Mouse (Mus musculus) frontal cortex, adult (tissue): ENCODE results near the gene Ncoa7.
A peak's percentile ranks its signal among the peaks of the same experiment; 100 is the strongest.
"Not testable (repeated sequence)": the region's sequence is repeated elsewhere in the genome, so short reads cannot be mapped to it uniquely, and the experiment has no call there.

Experiments
- ATAC-seq: cut with Nextera tagmentation; 2 replicates; pipeline ENCODE4 v1.9.2; 2017; ENCODE audit warnings: mild to moderate bottlenecking, moderate library complexity, mixed read lengths; ENCODE audit not compliant: low TSS enrichment

Ncoa7 gene

DNA sequence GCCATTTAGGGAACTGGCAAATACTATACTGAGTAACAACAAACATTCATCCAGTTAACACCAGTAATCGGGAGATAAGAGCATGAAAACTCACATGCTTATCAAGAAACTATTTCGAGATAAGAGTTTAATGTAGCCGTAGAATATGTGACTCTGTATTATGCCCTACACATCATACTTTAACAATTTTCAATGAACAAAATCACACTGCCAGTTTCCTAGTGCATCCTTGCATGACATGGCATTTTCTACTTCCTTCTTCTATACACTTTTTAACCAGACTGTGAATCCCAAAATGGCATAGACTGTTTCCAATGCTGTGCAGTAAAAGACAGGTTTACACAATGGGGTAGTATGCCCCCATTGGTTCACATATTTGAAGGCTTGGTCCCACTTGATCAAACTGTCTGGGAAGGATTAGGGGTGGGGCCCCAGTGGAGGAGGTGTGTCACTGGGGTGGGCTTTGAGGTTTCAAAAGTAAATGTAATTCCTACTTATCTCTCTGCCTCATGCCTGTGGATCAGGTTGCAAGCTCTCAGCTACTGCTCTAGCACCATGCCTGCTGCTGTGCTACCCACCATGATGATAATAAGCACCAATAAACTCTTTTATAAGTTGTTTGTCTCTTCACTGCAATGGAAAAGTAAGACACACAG is 15.3 kb downstream of the Ncoa7 start:
- no peak for ATAC-seq

DNA sequence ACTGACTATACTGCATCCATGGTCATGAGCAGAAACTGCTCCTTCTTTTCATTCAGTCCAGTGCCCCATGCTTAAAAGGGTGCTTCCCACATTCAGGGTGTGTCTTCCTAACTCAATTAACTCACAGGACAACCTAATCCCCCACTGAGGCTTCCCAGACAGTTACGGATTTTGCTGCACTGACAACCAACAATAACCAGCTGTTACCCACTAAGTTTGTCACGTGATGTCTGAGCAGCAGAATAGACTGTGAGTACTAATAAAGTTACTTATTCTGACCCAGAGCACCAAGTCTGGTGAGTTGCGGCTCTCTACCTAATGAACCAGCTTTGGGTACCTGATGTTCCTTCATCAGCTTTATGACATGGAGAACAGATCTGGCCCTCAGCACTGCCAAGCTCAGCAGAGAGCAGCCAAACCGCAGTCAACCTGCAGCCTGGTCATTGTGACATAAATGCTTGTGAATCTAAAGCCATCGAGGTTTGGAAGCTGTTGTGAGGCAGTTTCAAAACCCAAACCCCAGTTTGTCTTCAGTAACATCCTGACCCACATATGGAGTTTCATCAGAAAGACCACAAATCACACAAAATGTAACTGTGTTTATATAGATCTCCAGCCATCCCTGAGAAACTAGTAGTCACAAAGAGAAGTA is 16.9 kb downstream of the Ncoa7 start:
- ATAC-seq = no peak

DNA sequence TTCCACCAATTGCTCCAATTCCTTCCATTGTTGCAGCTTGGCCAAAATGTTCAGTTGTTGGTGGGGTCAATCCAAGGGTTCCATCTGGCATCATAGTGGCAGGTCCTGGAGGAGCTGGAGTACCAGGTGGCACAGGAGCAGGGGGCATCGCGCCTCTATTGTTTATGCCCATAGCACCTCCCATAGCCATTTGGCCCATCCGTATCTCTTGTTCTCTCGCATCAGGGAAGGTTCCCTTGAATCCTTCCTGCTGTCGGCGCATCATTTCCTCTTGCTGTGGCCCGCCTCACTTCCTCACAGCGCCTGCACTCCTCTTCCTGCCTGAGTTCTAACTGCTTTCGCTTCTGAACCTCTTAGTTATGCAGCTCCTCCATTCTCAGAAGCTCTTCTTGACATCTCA is 22.2 kb downstream of the Ncoa7 start:
- not testable (repeated sequence) for ATAC-seq

DNA sequence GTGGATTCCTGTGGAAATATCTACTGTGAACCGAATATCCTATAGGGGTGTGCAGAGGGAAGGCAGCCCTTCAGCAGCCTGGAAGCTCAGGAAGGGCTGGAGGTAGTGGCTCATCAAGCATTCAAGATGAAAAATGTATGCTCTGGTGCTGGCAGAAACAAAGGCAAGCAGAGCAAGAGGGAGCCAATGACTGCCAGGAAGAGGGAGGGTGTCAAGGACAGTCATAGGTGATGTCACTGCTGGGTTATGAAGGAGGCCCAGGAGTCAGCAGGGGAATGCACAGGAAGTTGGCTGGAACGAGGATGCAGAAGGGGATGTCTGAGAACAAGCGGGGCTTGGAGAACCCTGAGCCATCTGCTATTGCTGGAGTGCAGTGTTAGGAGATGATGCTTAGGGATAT is 24.9 kb downstream of the Ncoa7 start:
- ATAC-seq = peak; percentile 72

DNA sequence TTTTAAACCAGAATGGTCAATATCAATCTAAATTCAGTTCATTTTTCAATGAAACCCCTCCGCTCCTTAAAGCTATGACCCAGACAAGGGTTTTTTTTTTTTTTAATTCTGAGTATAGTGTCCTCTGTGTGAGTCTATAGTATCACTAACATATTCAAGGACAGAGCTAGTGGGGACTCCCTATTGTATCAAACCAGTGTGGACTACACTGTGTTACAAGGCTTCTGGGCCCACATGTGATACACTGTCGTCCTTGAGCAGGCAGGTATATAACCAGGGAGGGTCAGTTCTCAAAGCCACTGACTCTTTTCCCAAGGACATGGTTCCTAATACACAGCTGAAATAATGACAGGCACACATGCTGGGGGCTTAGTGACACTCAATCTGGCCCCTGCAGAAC is 27.1 kb downstream of the Ncoa7 start:
- no peak for ATAC-seq

DNA sequence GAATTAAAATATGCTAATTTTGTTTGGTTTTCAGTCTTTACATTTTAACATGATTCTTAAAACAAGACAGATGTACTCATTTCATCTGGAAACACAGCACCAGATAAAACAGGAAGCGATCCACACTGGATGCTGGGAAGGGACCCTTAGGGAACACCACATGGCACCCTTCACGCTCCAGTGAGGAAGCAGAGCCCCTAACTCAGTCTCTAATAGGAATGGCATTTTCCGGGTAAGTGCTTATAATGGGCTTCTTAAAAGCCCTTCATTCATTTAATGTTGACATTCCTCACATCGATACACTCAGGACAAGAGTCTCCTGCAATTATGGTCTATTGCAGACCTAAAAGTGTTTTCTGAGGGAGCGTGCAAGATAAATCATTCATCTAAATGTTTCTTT is 27.6 kb downstream of the Ncoa7 start:
- ATAC-seq = no peak

DNA sequence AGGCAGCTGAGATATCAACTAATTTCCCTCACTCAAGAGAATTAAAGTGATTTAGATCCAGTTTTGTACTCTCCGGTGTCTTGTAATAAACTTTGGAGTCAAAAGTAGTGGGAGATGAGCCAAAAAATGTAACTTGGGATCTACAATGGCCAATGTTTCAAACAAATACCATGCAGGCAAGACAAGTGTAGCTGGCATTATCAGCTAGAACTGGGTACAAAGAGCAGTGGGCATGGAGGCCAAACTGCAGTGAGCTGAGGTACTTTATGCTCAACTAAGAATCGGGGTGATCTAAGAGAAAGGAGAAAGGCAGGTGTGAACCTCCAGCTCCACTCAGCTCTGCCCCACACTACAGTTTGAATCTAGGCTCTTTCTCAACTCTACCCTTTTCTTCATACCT is 28.7 kb downstream of the Ncoa7 start:
- no peak for ATAC-seq

DNA sequence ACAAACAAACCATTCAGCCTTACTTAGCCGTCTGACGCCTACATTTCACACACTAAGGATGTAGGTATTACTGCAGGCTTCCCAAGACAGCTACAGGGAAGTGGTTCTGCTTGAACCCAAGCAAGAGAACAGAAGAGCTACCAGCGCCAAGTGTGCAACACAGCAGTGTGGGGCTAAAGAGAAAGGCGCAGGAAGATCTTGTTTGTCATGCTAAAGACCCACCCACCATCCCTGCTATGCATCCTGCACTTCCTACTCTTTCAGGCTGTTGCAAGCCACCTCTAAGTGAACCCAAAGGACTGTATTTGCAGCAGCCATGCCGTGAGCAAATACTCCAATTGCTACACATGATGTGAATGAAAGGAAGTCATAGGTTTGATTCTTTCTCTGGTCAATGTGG is 29.9 kb downstream of the Ncoa7 start:
- ATAC-seq = peak; percentile 66

DNA sequence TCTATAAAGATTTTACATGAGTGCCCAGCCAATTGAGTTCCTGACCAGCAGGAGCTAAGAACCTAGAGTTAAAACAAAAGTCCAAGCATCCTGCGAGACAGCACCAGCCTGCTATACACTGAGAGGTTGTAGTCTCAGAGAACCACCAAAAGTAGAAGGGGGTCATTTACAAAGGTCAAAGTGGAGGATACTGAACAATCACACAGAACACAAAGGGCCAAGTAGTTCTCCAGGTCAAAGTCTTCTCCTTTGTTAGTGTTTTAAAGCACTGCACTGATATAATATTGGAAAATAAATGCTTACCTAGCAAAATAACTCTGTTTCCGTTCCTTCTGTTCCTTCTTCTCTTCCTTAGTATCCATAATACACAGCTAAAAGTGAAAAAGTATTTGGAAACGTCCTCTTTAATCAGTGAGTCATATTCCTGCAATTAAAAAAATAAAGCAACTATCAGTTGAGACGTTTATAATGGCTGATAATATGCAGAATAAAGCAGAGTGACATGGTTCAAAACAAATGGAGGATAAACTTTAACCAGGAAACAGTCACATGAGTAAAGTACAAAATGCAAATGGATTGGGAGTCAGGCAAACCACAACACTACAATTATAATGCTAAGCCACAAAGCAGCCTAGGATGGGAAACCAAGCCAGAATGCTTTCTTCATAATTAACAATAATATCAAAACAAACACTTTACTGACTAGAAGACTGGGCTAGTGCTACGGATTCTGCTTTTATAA is 31.5 kb downstream of the Ncoa7 start:
- no peak for ATAC-seq

DNA sequence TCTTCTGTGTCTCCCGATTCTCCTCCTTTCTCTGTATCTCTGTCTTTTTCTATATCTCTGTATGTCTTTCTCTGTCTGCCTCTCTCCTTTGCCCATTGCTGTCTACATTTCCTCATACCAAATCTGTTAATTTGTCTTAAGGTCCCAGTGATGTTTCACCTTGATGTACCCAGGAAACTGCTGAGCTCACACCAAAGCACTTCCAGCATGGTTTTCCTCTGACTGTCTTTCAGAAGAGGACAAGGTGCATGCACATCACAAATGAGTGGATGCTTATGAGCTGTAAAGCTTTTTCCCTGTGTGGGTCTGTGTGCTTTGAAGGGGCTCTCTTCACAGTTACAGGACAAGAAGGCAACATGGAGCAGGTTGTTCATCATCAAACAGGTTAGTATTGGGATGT is 34.3 kb downstream of the Ncoa7 start:
- ATAC-seq = no peak

DNA sequence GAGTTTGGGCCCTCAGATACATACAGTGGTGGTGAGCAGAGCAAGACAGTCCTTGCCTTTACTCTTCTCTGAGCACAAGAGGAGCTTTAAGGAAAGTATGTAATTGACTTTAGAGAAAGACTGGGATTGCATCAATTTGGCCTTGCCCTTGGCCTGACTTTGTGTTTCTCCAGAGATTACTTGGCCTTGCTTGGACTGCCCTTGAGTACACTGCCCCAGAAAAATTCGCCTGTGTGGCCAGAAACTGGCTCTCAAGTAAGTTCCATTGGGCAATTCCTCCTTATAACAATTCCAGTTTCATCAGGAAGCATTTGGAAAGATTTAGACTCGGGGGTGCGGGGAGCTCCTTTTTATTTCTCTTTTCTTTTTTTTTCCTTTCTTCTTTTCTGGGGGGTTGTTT is 34.9 kb downstream of the Ncoa7 start:
- ATAC-seq = no peak

DNA sequence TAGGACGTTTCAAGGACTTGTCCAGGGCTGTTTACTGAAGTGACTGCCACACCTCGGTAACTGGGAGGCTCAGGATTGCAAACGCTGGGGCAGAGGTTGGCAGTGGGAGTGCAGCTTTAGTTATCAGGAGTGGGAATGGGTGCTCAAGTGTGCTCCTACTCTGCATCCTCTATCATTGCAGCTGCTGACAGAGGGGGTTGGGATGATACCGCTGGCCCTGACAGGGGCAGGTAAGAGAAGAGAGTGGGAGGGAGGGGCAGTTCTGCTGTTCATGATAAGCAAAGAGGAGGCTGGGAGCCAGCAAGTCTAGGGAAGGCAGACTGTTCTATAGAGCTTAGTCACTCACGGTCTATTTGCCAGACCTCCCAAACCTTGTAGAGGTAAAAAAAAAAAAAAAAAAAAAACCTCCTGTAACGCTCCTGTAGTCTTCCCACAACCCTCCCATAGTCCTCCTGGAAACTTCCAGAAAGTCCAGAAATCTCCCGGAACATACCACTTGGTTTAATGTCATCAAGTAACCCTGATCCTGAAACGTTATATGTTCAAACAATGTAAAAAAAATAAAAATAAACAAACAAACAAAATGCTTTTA is 39.9 kb downstream of the Ncoa7 start:
- peak; percentile 17; the same call in 1 of the 2 replicates for ATAC-seq

DNA sequence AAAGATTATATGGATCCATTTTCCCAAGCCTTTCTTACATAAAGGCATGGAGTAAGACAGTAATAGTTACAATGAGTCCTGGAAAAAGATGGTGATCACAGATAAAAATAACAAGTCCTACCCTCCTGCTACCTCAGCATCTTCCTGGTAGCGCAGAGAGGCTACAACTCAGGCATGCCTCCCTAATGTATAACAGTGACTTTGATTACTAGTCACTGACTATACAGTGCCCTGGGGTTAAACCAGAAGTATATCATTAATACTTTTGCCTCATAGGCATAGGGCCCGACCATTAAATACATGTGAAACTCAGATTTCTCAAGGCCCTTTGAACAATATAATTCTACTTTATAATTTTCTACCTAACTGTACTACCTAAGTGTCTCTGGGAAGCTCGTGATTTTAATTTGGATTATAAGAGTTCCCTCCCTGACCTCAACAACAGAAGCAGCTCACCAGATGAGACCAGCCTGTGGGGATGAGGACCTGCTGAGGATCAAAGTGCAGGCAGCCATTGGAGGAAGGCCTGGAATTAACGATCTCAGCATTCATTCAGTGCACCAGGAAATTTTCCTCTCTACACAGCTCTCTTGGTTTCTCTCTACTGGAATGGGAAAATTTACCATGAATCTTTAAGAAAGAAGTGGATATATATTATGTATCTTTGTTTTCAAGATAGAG is 40.7 kb downstream of the Ncoa7 start:
- ATAC-seq = peak; percentile 41; the same call in 1 of the 2 replicates

DNA sequence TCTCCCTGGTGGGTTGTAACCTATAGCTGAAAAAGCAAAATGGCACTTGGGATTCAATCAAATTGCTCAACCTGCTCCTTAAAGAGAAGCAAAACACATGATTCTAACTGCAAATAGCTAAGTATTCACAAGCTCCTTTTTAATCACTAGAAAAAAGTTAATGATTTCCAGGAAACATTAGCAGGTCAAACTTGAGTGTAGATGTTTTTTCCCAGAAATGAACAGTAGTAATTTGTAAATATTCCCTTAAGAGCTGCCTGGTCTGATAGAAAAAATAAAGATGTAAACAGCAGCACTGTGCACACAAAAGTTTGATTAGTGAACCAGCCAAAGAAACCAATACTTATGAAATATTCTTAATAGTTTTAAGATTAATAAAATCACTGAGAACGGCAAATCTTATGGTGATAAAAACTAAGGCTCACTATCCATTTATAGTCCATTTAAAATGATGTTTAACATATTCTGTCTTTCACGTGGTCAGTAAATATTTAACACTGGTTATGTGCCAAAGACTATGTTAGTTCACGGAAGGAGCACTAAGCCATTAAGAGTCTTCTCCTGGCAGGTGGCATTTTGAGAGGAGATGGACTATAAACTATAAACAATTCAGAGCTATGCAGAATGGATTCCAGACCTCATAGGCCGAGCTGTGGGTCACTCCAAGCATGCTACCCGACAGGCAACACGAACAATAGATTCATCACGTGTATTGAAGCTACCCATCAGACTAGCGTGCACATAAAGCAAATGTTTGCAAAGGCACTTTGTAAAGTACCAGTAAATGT is 43.6 kb downstream of the Ncoa7 start:
- ATAC-seq = no peak

DNA sequence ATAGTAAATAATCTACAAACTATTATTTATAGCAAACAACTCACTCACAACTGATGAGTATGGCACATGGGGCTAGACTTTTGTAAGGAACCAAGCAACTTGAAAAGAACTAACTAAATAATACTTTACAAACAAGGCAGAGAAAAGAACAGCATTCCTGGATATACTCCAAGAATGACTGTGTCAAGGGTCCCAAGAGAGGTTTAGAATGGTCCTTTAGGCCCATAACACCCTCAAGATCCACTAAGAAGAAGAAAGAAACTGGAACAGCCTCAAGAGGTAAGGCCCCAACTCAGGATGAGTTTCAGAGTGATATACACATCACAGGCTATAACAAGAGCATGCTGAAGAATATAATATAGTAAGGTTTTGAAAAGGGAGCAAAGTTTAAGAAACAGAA is 47.1 kb downstream of the Ncoa7 start:
- no peak for ATAC-seq

DNA sequence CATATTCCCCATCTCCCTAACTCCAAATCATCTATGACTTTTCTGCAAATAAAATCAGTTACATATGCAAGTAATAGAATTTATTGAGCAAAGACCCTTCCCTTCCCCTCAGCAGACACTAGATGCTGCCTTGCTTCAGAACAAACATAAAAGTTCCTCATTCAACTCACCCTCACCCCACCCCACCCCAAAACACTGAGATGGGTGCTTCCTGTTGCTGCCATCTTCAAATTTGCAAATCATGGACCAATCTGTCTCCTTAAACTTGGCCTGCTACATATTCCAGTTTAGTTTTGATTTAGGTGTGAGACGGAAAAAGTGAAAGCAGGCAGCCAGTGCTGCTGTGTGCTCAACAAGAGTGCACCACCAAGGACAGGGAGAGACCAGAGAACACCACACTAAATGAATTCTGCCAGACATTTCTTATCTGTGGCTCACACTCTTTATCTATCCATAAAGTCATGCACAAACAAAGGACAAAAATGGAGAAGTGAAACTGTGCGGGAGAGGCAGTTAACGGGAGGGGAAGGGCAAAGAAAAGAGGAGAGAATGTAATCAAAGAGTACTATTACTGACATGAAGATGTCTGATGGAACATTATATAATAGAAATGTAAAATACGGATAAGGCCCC is 48.2 kb downstream of the Ncoa7 start:
- peak; percentile 50 for ATAC-seq

DNA sequence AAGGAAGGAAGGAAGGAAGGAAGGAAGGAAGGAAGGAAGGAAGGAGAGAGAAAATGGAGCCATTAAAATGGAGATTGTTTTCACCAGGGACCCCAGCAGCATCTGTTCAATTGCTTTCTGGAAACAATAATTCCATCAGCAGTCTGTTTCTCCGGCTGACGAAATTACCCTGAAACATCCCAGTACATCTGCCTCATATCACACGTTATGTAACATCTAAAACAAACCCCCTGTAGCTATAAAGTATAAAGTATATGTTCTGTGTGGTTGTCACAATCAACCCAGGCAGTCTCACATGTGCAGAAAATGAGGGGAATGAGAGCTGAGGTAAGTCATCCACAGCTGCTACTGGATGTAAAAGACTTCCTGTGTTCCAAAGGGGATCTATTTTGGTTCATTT is 49.0 kb downstream of the Ncoa7 start:
- peak; percentile 50 for ATAC-seq

DNA sequence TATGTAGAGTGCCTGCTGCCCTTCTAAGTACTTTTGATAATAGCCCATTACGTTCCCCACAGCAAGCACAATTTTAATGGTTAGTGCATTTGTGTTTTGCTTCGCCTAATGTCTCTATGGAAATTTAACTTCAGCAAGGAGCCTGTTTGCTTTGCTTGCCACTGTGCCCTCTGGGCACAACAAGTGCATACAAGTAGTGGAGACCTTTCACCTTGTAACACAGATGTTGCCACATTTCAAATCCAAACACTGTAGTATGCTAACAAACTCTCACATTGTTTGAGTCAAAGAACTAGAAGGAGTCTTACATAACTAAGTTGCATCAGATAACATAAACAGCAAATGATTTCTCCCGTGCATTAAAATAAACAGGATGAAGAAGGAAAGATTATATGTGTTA is 50.6 kb downstream of the Ncoa7 start:
- ATAC-seq = no peak

DNA sequence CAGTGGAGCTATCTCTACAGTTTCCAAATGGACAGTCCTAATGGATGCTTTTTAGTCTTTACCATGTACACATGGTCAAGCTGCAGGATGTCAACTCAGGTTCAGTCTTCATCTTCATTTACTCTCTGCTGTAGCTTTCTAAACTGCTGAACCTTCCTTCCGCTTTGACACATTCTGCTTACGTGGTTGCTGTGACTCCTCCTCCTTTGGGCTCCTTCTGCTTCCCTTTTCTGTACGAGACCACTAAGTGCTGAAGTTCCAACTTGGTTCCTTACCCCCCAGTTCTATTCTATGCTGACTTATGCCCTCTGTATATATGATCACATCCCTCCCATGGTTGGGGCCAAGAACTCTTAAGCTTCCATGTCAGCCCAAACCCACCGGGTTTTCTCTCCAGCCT is 51.5 kb downstream of the Ncoa7 start:
- no peak; the same call in 1 of the 2 replicates for ATAC-seq

DNA sequence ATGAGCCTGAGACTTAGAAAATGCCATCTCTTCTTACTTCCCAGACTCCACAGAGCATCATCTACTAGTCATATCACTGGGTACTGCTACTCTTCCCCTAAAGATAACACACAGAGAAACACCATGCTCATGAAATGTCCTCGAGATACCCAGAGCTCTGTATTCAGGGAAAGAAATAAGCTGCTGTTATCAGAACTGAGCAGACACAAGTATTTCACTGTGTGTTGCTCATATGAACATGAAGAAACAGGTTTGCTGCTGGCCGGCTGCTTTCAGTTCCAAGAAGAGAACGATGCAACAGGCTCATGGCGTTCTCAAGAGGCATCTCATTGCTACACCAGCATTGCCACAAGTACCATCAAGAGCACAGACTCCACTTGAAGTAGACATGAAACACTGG is 53.3 kb downstream of the Ncoa7 start:
- ATAC-seq = no peak
